Mouse (Mus musculus) lung, adult 2 months (tissue): ENCODE results near the gene Strip1.

ENCODE experiments used
- CTCF ChIP-seq: fragments of 200-500 bp; IDR thresholded peaks from 2 replicates; pipeline ENCODE4 v1.5.1; 2011; ENCODE audit warnings: mild to moderate bottlenecking, low read length, control low read depth; ENCODE audit not compliant: insufficient read depth
- POLR2A ChIP-seq: fragments of 200-500 bp; IDR thresholded peaks from 2 replicates; pipeline ENCODE4 v1.6.1; 2011; ENCODE audit warnings: low read depth, mild to moderate bottlenecking, control low read depth, low read length, borderline replicate concordance; ENCODE audit errors: extremely low read depth

DNA sequence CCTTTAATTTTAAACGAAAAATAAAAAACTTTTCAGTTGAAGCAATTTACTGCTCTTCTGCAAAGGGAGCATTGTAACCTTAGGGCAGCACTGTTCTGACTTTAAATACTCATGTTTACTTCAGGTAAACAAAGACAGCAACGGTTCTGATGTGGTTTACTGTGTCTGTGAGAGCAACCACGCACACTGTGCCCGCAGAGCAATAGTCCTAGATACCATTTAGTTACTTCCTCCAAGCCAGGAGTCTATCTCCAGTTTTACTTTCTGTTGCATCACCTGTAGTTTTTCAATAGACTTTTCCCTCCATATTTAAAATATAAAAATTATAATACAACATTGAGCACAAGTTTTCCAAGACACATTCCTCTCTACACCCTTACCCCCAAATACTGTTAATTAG lies 39.0 kb upstream of the Strip1 start:
- TF ChIP-seq POLR2A (no peak), CTCF (no peak)
